Mouse (Mus musculus) thymus, postnatal 4 days (tissue): ENCODE measurements around the gene Cdkal1.

ENCODE experiments used
- DNase-seq: peaks from one replicate; pipeline ENCODE4 v3.0.0; 2021

Gene Cdkal1

GRCm38 (mm10) chr13:29759691-29760467 is 95.6 kb downstream of the Cdkal1 start:
- no peak for DNase-seq

GRCm38 (mm10) chr13:29756052-29756451 is 99.4 kb downstream of the Cdkal1 start:
- DNase-seq: no peak

- no peak for DNase-seq
These were observed 102.2 kb downstream of the Cdkal1 start for GRCm38 (mm10) chr13:29753254-29753653.

- DNase-seq: no peak
These were observed 103.4 kb downstream of the Cdkal1 start for GRCm38 (mm10) chr13:29752061-29752460.

- no peak for DNase-seq
These were observed 104.3 kb downstream of the Cdkal1 start for GRCm38 (mm10) chr13:29751201-29751600.

GRCm38 (mm10) chr13:29747347-29747647 is 108.2 kb downstream of the Cdkal1 start:
- no peak for DNase-seq

- peak; percentile 60 for DNase-seq
These were observed 108.8 kb downstream of the Cdkal1 start for GRCm38 (mm10) chr13:29746501-29747346.

GRCm38 (mm10) chr13:29745073-29745472 is 110.4 kb downstream of the Cdkal1 start:
- no peak for DNase-seq

- peak; percentile 48 for DNase-seq
These were observed 111.3 kb downstream of the Cdkal1 start for GRCm38 (mm10) chr13:29744188-29744587.

- no peak for DNase-seq
These were observed 111.7 kb downstream of the Cdkal1 start for GRCm38 (mm10) chr13:29743761-29744160.

- DNase-seq: no peak
These were observed 117.6 kb downstream of the Cdkal1 start for GRCm38 (mm10) chr13:29737675-29738461.

- DNase-seq: no peak
These were observed 121.0 kb downstream of the Cdkal1 start for GRCm38 (mm10) chr13:29734496-29734895.

- DNase-seq: no peak
These were observed 129.2 kb downstream of the Cdkal1 start for GRCm38 (mm10) chr13:29726154-29726825.

- DNase-seq: no peak
These were observed 130.6 kb downstream of the Cdkal1 start for GRCm38 (mm10) chr13:29724855-29725254.

GRCm38 (mm10) chr13:29723150-29723549 is 132.3 kb downstream of the Cdkal1 start:
- DNase-seq: no peak

- no peak for DNase-seq
These were observed 134.3 kb downstream of the Cdkal1 start for GRCm38 (mm10) chr13:29721206-29721605.

GRCm38 (mm10) chr13:29716550-29716949 is 138.9 kb downstream of the Cdkal1 start:
- no peak for DNase-seq

GRCm38 (mm10) chr13:29715241-29715841 is 140.1 kb downstream of the Cdkal1 start:
- no peak for DNase-seq

GRCm38 (mm10) chr13:29707620-29708019 is 147.9 kb downstream of the Cdkal1 start:
- DNase-seq: no peak

GRCm38 (mm10) chr13:29701400-29701799 is 154.1 kb downstream of the Cdkal1 start:
- DNase-seq: no peak

GRCm38 (mm10) chr13:29699896-29700295 is 155.6 kb downstream of the Cdkal1 start:
- no peak for DNase-seq

GRCm38 (mm10) chr13:29698307-29698985 is 157.0 kb downstream of the Cdkal1 start:
- DNase-seq: no peak
